Mouse (Mus musculus): ENCODE data around the gene Slc25a19. TPM values are rescaled to one million over a fixed set of nuclear protein-coding genes. Genes with fewer than 3 reads are reported as not detected.

Gene Slc25a19
- polyA plus RNA-seq, 1 experiment from 2014 or later: 23.3 TPM

GRCm38 (mm10) chr11:115618732-115619516 lies 9.2 kb downstream of the Slc25a19 start:
- 85% methylated on average over 16 of the region's 16 CpGs for WGBS
- ATAC-seq (replicated peaks; ENCODE audit: low FRiP score, low TSS enrichment, low read depth) (no peak), DNase-seq (ENCODE audit: low spot score) (no peak)
- Histone ChIP-seq H3K27ac (ENCODE audit: low read depth) (no peak overlapping the region), H3K36me3 (ENCODE audit: control insufficient read depth, insufficient read depth, low read length) (peaks cover 58% of the 10 kb centered on the region), H3K4me1 (replicated peaks; ENCODE audit: control insufficient read depth, insufficient read depth, low read length) (0 out of 2 replicates have a peak, but pooled peaks cover 2% of the 10 kb centered on the region), H3K27me3 (replicated peaks; ENCODE audit: control insufficient read depth, insufficient read depth, low read length) (no peaks in the 10 kb centered on the region), H3K9me3 (ENCODE audit: control insufficient read depth, low read length) (no peaks in the 10 kb centered on the region), H3K9ac (ENCODE audit: low read length) (no peak overlapping the region), H3K4me3 (ENCODE audit: low read depth, low read length) (no peak overlapping the region), H3K4me2 (ENCODE audit: low read length) (no peak overlapping the region)

- 89% methylated on average over 2 of the region's 2 CpGs for WGBS
- Histone ChIP-seq H3K27me3 (replicated peaks; ENCODE audit: control insufficient read depth, insufficient read depth, low read length) (no peaks in the 10 kb centered on the region), H3K4me3 (ENCODE audit: low read depth, low read length) (no peak overlapping the region), H3K36me3 (ENCODE audit: control insufficient read depth, insufficient read depth, low read length) (peaks cover 49% of the 10 kb centered on the region), H3K27ac (ENCODE audit: low read depth) (no peak overlapping the region), H3K4me1 (replicated peaks; ENCODE audit: control insufficient read depth, insufficient read depth, low read length) (peaks cover 10% of the 10 kb centered on the region), H3K4me2 (ENCODE audit: low read length) (no peak overlapping the region), H3K9me3 (ENCODE audit: control insufficient read depth, low read length) (no peaks in the 10 kb centered on the region), H3K9ac (ENCODE audit: low read length) (no peak overlapping the region)
- no peak for DNase-seq (ENCODE audit: low spot score)
- ATAC-seq (replicated peaks; ENCODE audit: low FRiP score, low TSS enrichment, low read depth): no peak
Measured at GRCm38 (mm10) chr11:115618001-115618400, 10.1 kb downstream of the Slc25a19 start.

- no peaks in the 10 kb centered on the region for H3K9me3 ChIP-seq (ENCODE audit: control insufficient read depth, low read length)
- peaks cover 11% of the 10 kb centered on the region for H3K4me1 ChIP-seq (replicated peaks; ENCODE audit: control insufficient read depth, insufficient read depth, low read length)
- peaks cover 38% of the 10 kb centered on the region for H3K36me3 ChIP-seq (ENCODE audit: control insufficient read depth, insufficient read depth, low read length)
- H3K9ac ChIP-seq (ENCODE audit: low read length): no peak overlapping the region
- no peak overlapping the region for H3K4me2 ChIP-seq (ENCODE audit: low read length)
- no peaks in the 10 kb centered on the region for H3K27me3 ChIP-seq (replicated peaks; ENCODE audit: control insufficient read depth, insufficient read depth, low read length)
- H3K27ac ChIP-seq (ENCODE audit: low read depth): no peak overlapping the region
- no peak overlapping the region for H3K4me3 ChIP-seq (ENCODE audit: low read depth, low read length)
- no peak for ATAC-seq (replicated peaks; ENCODE audit: low FRiP score, low TSS enrichment, low read depth)
- DNase-seq (ENCODE audit: low spot score): no peak
- WGBS: 78% methylated on average over 6 of the region's 6 CpGs
Measured at GRCm38 (mm10) chr11:115616893-115617292, 11.2 kb downstream of the Slc25a19 start.

DNA sequence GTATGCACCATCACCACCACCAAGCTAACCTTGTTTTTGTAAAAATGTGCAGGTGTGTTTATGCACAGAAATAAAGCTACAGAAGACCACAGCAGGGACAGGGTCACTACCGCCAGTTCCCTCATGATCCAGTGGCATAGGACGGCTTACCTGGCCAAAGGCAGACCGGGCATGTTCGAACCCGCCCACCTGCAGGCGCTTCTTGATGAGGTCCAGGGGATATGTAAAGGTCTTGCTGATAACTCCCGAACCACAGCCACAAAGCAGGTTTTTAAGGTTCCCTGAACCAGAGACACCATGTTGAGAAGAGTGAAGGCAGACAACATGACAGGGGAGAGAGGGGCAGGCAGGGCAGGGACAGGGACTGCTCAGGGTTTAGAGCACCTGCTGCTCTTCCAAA lies 11.7 kb downstream of the Slc25a19 start:
- Histone ChIP-seq H3K9ac (ENCODE audit: low read length) (no peak overlapping the region), H3K27me3 (replicated peaks; ENCODE audit: control insufficient read depth, insufficient read depth, low read length) (no peaks in the 10 kb centered on the region), H3K4me3 (ENCODE audit: low read depth, low read length) (no peak overlapping the region), H3K9me3 (ENCODE audit: control insufficient read depth, low read length) (no peaks in the 10 kb centered on the region), H3K4me1 (replicated peaks; ENCODE audit: control insufficient read depth, insufficient read depth, low read length) (peaks cover 17% of the 10 kb centered on the region), H3K4me2 (ENCODE audit: low read length) (no peak overlapping the region), H3K36me3 (ENCODE audit: control insufficient read depth, insufficient read depth, low read length) (peaks cover 37% of the 10 kb centered on the region), H3K27ac (ENCODE audit: low read depth) (no peak overlapping the region)
- 91% methylated on average over 7 of the region's 7 CpGs for WGBS
- no peak for DNase-seq (ENCODE audit: low spot score)
- ATAC-seq (replicated peaks; ENCODE audit: low FRiP score, low TSS enrichment, low read depth): no peak

DNA sequence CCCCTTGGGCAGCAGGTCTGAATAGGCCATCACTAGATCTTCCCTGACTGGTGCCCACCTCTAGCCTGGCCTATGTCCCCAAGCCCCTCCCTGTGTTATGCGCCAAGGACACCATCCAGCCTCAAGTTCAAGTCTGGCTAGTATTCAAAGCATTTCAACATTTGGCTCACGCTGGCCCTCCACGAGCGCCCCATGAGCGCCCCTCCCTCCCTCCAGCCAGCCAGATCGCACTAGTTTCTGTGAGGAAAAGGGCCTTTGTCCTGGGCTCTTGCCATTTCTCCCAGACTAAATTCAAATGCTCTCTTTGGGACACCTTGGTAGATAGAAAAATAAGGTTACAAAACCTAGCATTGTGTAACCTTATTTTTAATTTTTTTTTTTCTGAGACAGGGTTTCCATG lies 12.2 kb downstream of the Slc25a19 start:
- no peak overlapping the region for H3K9ac ChIP-seq (ENCODE audit: low read length)
- no peak overlapping the region; the same call in 1 of the 2 replicates for H3K27ac ChIP-seq (ENCODE audit: low read depth)
- WGBS: 92% methylated on average over 6 of the region's 6 CpGs
- peaks cover 35% of the 10 kb centered on the region for H3K36me3 ChIP-seq (ENCODE audit: control insufficient read depth, insufficient read depth, low read length)
- H3K4me2 ChIP-seq (ENCODE audit: low read length): no peak overlapping the region
- DNase-seq (ENCODE audit: low spot score) (no peak), ATAC-seq (replicated peaks; ENCODE audit: low FRiP score, low TSS enrichment, low read depth) (no peak)
- H3K9me3 ChIP-seq (ENCODE audit: control insufficient read depth, low read length): no peaks in the 10 kb centered on the region
- H3K4me1 ChIP-seq (replicated peaks; ENCODE audit: control insufficient read depth, insufficient read depth, low read length): peaks cover 17% of the 10 kb centered on the region
- no peaks in the 10 kb centered on the region for H3K27me3 ChIP-seq (replicated peaks; ENCODE audit: control insufficient read depth, insufficient read depth, low read length)
- no peak overlapping the region for H3K4me3 ChIP-seq (ENCODE audit: low read depth, low read length)

- WGBS: 75% methylated on average over 15 of the region's 15 CpGs
Measured at GRCm38 (mm10) chr11:115615108-115615825, 12.8 kb downstream of the Slc25a19 start.

GRCm38 (mm10) chr11:115614346-115615107 lies 13.6 kb downstream of the Slc25a19 start:
- H3K4me3 ChIP-seq (ENCODE audit: low read depth, low read length): no peak overlapping the region
- DNase-seq (ENCODE audit: low spot score) (no peak), ATAC-seq (replicated peaks; ENCODE audit: low FRiP score, low TSS enrichment, low read depth) (no peak)
- H3K27ac ChIP-seq (ENCODE audit: low read depth): peak overlapping the region; percentile 27; the same call in 1 of the 2 replicates
- H3K36me3 ChIP-seq (ENCODE audit: control insufficient read depth, insufficient read depth, low read length): peaks cover 28% of the 10 kb centered on the region
- H3K9ac ChIP-seq (ENCODE audit: low read length): no peak overlapping the region
- 81% methylated on average over 10 of the region's 10 CpGs for WGBS
- no peak overlapping the region for H3K4me2 ChIP-seq (ENCODE audit: low read length)
- H3K9me3 ChIP-seq (ENCODE audit: control insufficient read depth, low read length): no peaks in the 10 kb centered on the region
- no peaks in the 10 kb centered on the region for H3K27me3 ChIP-seq (replicated peaks; ENCODE audit: control insufficient read depth, insufficient read depth, low read length)
- peaks cover 17% of the 10 kb centered on the region for H3K4me1 ChIP-seq (replicated peaks; ENCODE audit: control insufficient read depth, insufficient read depth, low read length)

More at GRCm38 (mm10) chr11:115615108-115615825, 12.8 kb downstream of the Slc25a19 start:
- no peak for DNase-seq (ENCODE audit: low spot score)
- H3K4me1 ChIP-seq (replicated peaks; ENCODE audit: control insufficient read depth, insufficient read depth, low read length): peaks cover 17% of the 10 kb centered on the region
- peaks cover 29% of the 10 kb centered on the region for H3K36me3 ChIP-seq (ENCODE audit: control insufficient read depth, insufficient read depth, low read length)
- H3K27ac ChIP-seq (ENCODE audit: low read depth): peak overlapping the region; percentile 27; the same call in 1 of the 2 replicates
- no peaks in the 10 kb centered on the region for H3K9me3 ChIP-seq (ENCODE audit: control insufficient read depth, low read length)
- no peak overlapping the region for H3K4me2 ChIP-seq (ENCODE audit: low read length)
- no peak overlapping the region for H3K9ac ChIP-seq (ENCODE audit: low read length)
- H3K27me3 ChIP-seq (replicated peaks; ENCODE audit: control insufficient read depth, insufficient read depth, low read length): no peaks in the 10 kb centered on the region
- ATAC-seq (replicated peaks; ENCODE audit: low FRiP score, low TSS enrichment, low read depth): no peak
- H3K4me3 ChIP-seq (ENCODE audit: low read depth, low read length): no peak overlapping the region

DNA sequence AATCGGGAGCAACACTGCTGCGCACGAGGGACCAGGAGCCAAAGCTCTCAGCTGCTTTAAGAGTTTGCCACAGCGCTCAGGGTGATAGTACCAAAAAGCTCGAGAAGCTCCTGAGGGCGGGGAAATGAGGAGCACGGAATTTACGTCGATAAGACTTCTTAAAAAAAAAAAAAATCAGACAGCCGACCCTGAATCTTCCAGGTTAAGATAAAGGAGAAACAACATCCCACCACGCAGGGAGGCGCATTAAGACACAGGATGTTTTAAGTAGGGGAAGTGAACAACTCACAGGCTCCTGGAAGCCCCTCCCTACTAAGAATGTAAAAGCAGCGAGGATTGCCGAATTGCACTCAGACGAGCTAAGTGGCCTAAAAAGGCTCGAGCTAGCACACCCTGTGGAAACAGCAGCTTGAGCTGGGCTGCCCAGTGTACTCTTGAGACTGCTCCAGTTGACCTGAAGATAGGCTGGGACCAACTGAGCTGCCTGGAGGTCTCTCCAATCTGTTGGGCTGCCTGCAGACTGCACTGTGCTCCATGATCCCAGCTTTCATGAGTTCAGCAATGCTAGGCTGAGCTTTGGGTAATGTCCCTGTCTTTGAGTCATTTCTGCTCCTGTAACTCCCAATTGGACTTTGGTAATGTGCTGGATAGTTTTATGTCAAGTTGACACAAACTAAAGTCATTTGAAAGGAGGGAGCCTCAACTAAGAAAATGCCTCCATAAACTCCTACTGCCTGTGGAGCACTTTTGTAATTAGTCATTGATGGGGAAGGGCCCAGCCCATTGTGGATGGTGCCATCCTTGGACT lies 14.8 kb downstream of the Slc25a19 start:
- H3K9me3 ChIP-seq (ENCODE audit: control insufficient read depth, low read length): no peaks in the 10 kb centered on the region
- peak; percentile 14; the same call in 1 of the 2 replicates for ATAC-seq (replicated peaks; ENCODE audit: low FRiP score, low TSS enrichment, low read depth)
- DNase-seq (ENCODE audit: low spot score): peak; percentile 67

More for the DNA sequence above, 14.8 kb downstream of the Slc25a19 start:
- H3K9ac ChIP-seq (ENCODE audit: low read length): peak overlapping the region; percentile 73
- peaks cover 33% of the 10 kb centered on the region for H3K36me3 ChIP-seq (ENCODE audit: control insufficient read depth, insufficient read depth, low read length)
- H3K4me3 ChIP-seq (ENCODE audit: low read depth, low read length): peak overlapping the region; percentile 67
- peak overlapping the region; percentile 76 for H3K27ac ChIP-seq (ENCODE audit: low read depth)
- H3K4me2 ChIP-seq (ENCODE audit: low read length): peak overlapping the region; percentile 71
- peaks cover 17% of the 10 kb centered on the region for H3K4me1 ChIP-seq (replicated peaks; ENCODE audit: control insufficient read depth, insufficient read depth, low read length)
- 1% methylated on average over 16 of the region's 16 CpGs for WGBS
- H3K27me3 ChIP-seq (replicated peaks; ENCODE audit: control insufficient read depth, insufficient read depth, low read length): no peaks in the 10 kb centered on the region

All from intestine, embryonic 14.5 days (tissue).